Mouse (Mus musculus): ENCODE results near the gene Mlkl.

The Mlkl gene

GRCm38 (mm10) chr8:111337890-111338347 lies at the start of gene Mlkl:
TSS of gene Mlkl (minus strand) at chr8:111338177.
- DNase-seq (ENCODE audit: low read depth, low spot score), result no peak

- DNase-seq (ENCODE audit: low read depth, low spot score), result no peak
Measured at GRCm38 (mm10) chr8:111385915-111386314, 47.9 kb upstream of the Mlkl start.

DNA sequence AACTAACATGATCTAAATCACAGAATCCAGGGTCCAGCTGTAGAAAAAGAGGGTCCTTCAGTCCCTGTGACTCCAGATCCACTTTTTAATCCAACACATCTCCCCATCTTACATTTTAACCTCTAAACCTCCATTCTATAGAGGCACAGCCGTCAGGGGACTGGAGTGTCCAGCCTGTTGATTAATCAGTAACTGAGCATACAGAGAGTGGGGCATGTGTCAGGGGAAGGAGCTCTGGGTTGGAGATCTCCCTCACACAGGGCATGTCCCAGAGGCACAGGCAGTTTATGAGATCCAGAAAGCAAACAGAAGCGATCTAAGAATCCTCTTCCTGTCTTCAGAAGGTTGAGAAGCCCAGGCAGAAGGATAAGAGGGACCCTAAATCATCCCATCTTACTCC lies 46.7 kb upstream of the Mlkl start:
- no peak for DNase-seq (ENCODE audit: low read depth, low spot score)

GRCm38 (mm10) chr8:111375192-111375591 lies 37.2 kb upstream of the Mlkl start:
- no peak for DNase-seq (ENCODE audit: low read depth, low spot score)

DNA sequence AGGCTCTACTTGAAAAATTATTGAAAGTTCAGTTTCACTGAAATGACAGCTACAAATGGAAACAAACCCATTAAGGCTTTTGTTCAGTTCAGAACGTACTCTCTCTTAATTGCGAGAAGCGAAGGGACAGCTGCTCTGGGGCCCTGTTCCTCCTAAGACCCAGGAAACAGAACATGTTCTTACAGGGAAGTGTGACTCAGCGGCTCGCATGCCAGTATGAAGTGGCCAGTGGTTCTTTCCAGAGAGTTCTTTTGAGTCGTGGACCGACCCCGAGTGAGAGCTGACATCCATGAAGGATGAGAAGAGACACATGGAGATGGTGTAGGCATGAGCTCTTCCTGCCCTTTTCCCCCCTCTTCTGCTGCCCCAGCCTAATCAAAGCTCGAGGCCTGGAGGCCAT lies 31.7 kb upstream of the Mlkl start:
- DNase-seq (ENCODE audit: low read depth, low spot score), result no peak

- DNase-seq (ENCODE audit: low read depth, low spot score), result no peak
Measured at GRCm38 (mm10) chr8:111367350-111367749, 29.4 kb upstream of the Mlkl start.

- DNase-seq (ENCODE audit: low read depth, low spot score), result no peak
Measured at GRCm38 (mm10) chr8:111366610-111367234, 28.7 kb upstream of the Mlkl start.

DNA sequence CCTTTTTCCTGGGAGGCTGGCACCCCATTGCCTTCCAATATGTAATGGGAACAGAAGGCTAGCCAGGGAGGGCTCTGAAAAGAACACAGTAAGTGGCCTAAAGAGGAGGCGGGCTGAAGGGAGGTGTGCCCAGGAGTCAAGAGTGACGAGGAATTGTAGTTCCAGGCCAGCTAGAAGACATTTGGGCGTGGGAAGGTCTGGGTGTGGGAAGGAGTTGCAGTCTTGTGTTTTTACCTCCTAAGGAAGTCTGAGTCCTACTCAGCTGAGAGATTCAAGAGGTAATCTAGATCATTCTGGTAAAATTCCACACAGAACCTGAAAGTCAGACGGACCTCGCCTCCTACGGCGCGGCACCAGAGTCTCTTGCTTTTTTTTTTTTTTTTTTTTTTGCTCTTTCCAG lies 25.5 kb upstream of the Mlkl start:
- no peak for DNase-seq (ENCODE audit: low read depth, low spot score)

GRCm38 (mm10) chr8:111360579-111361209 lies 22.7 kb upstream of the Mlkl start:
- DNase-seq (ENCODE audit: low read depth, low spot score), result no peak

DNA sequence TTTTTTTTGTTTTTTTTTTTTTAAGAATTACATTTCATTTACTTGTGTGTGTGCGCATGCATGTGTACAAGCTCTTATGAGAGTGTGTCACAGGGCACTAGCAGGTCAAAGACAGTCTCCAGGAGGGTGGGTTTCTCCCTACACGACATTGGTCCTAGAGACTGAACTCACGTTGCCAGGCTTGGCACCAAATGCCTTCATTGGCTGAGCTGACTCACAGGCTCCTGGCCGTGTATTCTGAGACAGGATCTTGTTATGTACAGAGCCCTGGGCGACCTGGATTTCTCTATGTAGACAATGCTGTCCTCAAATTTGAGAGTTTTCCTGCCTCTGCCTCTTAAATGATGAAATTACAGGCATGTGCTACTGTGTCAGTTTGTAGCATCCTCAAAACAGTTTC lies 22.0 kb upstream of the Mlkl start:
- DNase-seq (ENCODE audit: low read depth, low spot score), result no peak

DNA sequence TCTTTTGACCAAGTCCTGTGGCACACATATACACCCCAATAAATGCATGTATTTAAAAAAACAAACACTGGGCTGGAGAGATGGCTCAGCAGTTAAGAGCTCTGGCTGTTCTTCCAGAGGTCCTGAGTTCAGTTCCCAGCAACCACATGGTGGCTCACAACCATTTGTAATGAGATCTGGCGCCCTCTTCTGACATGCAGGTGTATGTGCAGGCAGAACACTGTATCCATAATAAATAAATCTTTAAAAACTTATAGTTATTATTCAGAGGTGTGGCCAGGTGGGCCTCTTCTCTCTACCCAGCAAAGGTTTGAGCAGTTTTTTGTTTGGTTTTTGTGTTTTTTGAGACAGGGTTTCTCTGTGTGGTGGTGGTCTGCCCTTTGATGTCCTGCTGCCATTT lies 20.9 kb upstream of the Mlkl start:
- no peak for DNase-seq (ENCODE audit: low read depth, low spot score)

GRCm38 (mm10) chr8:111357433-111357832 lies 19.5 kb upstream of the Mlkl start:
- no peak for DNase-seq (ENCODE audit: low read depth, low spot score)

GRCm38 (mm10) chr8:111353497-111353896 lies 15.5 kb upstream of the Mlkl start:
- DNase-seq (ENCODE audit: low read depth, low spot score), result no peak

GRCm38 (mm10) chr8:111352289-111352688 lies 14.3 kb upstream of the Mlkl start:
- no peak for DNase-seq (ENCODE audit: low read depth, low spot score)

DNA sequence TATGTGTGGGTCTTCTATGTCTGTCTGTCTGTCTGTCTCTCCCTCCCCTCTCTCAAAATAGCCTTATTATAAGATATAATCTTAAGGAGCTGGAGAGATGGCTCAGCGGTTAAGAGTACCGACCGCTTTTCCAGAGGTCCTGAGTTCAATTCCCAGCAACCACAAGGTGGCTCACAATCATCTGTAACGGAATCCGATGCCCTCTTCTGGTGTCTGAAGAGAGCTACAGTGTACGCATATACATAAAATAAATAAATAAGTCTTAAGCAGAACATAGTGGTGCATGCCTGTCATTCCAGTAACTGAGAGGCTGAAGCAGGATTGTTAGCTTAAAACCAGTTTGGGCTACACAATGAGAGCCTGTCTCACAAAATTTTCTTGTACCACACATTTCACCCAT lies 12.6 kb upstream of the Mlkl start:
- DNase-seq (ENCODE audit: low read depth, low spot score), result no peak

DNA sequence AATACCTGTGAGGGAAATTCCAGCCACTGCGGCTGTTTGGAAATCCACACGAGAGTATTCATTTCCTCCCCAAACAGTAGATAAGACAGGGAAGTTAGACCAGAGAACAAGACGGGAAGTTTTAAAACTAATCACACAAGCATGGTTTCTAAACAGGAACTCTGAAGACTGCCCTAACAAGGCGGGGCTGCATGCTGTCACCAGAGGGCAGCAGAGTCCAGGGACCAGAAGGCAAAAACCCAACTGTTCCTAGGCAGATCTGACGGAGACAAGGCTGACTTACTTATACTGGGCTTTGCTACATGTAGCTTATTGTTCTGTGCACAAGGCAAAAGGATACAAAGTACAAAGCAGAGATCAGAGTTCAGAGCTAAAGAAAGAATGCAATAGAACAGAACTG lies 5.2 kb upstream of the Mlkl start:
- DNase-seq (ENCODE audit: low read depth, low spot score), result no peak

GRCm38 (mm10) chr8:111340186-111340585 lies 2.2 kb upstream of the Mlkl start:
- DNase-seq (ENCODE audit: low read depth, low spot score), result no peak

DNA sequence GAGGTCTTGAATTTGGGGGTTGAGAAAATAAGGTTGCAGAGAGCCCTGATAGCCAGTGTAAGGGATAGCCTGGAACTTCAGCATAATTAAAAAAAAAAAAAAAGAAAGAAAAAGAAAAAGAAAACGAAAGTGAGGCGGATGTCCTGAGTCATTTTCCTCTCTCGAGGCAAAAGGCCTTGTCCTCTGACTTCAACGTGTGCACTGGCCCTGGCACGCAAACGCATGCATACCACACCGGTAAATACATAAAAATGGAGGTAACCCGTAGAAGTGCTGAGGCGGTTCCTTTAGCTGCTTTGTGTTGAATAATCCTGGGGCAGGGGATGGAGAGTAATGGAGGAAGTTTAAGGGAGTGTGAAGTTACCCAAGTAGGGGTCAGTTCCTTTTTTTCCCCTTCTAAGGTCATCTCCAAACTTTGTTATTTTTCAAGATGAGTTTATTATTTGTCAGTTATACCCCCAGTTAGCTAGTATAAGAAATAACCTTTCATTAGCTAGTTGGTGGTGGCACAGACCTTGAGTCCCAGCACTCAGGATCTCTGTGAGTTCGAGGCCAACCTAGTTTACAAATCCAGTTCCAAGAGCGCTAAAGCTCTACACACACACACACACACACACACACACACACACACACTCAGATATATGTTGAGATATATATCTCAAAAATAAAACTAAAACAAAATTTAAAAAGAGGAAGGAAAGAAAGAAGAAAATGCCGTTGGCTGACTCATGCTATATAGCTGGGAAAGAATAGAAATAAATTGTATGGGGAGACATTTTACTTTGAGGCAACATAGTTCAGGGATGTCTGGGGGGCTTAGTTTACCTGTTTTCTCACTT lies 612 bp upstream of the Mlkl start:
- no peak for DNase-seq (ENCODE audit: low read depth, low spot score)

DNA sequence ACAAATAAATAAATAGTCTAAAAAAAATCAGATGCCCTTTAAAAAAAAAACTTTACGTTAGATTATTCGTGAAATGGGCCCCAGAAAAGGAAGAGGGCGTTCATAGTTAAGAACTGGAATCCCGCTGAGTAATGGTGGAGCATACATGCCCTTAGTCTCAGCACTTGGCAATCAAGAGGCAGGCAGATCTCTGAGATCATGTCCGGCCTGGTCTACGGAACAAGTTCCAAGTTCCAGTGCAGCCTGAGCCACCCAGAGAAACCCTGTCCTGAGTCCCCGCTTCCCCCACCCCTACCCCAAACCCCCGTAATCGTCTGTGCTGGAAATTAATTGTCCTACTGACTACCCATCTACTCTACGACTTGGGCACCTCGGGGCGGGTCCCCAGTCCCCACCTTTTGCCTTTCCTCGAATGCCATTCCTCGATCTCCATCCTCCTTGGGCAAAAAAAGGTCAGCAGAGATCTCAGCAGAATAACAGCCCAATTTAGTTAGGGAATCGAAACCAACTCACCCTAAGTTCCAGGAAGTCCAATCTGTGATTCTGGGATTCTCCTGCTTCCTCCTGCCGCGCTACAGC lies 577 bp downstream of the Mlkl start:
- DNase-seq (ENCODE audit: low read depth, low spot score), result no peak

DNA sequence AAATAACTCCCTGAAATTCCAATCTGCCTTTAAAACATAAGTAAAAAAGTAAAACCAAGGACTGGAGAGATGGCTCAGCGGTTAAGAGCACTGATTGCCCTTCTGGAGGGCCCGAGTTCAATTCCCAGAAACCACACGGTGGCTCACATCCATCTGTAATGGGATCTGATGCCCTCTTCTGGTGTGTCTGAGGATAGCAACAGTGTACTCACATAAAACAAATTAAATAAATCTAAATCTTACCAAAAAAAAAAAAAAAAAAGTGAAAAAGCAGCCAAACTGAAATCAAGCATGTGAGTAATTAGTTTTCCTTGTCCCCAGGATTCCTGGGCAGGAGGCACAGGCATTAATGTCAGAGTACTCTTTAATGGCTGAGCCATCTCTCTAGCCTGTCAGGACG lies 1.3 kb downstream of the Mlkl start:
- no peak for DNase-seq (ENCODE audit: low read depth, low spot score)

DNA sequence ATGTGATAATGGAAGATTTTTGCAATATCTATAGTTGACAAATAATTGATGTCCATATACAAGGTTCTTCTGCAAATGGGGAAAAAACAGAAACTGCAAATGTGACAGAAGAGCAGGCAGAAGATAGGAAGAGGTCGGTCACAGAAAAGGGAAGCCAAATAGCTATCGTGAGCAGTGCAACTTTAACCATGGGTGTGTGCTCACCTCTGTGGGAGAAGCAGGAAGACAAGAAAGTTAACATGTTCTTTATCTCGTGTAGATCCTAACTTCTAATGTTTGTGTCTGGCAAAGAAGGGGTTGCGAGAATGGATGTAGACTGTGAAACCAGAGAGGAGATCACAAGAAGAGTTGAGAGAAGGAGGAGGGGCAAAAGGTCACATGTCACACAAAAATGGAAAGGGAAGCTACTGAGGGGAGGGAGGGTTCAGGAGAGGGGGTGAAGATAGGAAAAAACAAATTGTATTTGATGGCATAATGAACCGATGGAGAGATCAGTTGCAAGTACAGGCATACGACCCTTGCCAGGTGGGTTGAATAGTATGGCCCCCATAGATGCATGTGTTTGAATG lies 12.7 kb downstream of the Mlkl start:
- no peak for DNase-seq (ENCODE audit: low read depth, low spot score)

- DNase-seq (ENCODE audit: low read depth, low spot score), result no peak
Measured at GRCm38 (mm10) chr8:111314729-111315128, 23.2 kb downstream of the Mlkl start.

Data from c-Kit-negative CD71-positive TER-119-positive erythroid progenitor cells, embryonic 14.5 days (primary cell).